18 mouse cellular contexts compared by ENCODE assay signal in the genomic region with DNA sequence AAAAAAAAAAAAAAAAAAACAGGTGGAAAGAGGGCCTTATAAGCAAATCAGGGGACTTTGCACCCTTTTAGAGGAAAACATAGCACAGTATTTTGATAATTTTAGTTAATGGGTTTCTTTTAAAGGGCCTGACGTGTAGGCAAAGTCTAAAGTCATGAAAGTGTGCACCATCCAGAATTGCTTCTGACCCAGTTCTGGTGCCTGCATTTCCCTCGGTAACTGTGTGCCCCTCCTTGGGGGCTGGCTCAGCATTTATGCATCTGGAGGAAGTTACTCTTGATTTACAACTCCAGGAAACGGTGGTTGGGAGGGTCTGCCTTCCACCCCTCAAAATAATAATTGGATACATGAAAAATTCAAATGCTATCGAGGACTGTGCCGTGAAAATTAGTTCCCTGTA. TPM values are rescaled to one million over a fixed set of nuclear protein-coding genes. Genes with fewer than 3 reads are reported as not detected.
A peak's percentile ranks its signal among the peaks of the same experiment; 100 is the strongest.
DNase-seq lines count a peak whose midpoint lies in the region; ATAC-seq lines count a peak whose summit lies in the region.
"Had no signal": no experiment of that assay in that cellular context is flagged by ENCODE, and none has a peak within 500 bp of the region (broad histone marks: within the 10 kb centered on the region; RNA-seq: fewer than 3 reads in every experiment).

No protein-coding gene starts in this region.

- no peak overlapping the region; the same call in 1 of the 2 replicates for H3K4me2 ChIP-seq in kidney, embryonic 16.5 days (replicated peaks; ENCODE audit: low read depth, low read length)
- no peak overlapping the region for H3K4me2 ChIP-seq in intestine, embryonic 16.5 days (ENCODE audit: low read depth, low read length)
- H3K4me2 ChIP-seq: liver, embryonic 11.5 days; midbrain, embryonic 11.5 days had no signal

- no peak overlapping the region for H3K4me3 ChIP-seq in kidney, embryonic 16.5 days (ENCODE audit: low read length)
- no peak overlapping the region for H3K4me3 ChIP-seq in intestine, embryonic 16.5 days (ENCODE audit: low read length)
- no peak overlapping the region for H3K4me3 ChIP-seq in limb, embryonic 10.5 days

- DNase-seq in kidney, adult 11 months, result no peak
- DNase-seq in limb, embryonic 10.5 days (ENCODE audit: low spot score), result no peak
- DNase-seq in right cerebral cortex, postnatal 4 days, result no peak
- no peak for DNase-seq in left cerebral cortex, adult 8-10 months (ENCODE audit: low spot score in 2 of 2)
- DNase-seq: adrenal gland, postnatal 14 days; cerebellum, adult 8-10 months; cerebellum, postnatal 36 days; forebrain, postnatal 0 days; heart, postnatal 4 days; liver, postnatal 0 days had no signal

- H3K36me3 ChIP-seq in kidney, embryonic 16.5 days (ENCODE audit: insufficient read depth, low read length), result no peaks in the 10 kb centered on the region
- H3K36me3 ChIP-seq in intestine, embryonic 16.5 days (ENCODE audit: control insufficient read depth, insufficient read depth, low read length), result no peaks in the 10 kb centered on the region
- H3K36me3 ChIP-seq in limb, embryonic 10.5 days, result no peaks in the 10 kb centered on the region

- H3K4me1 ChIP-seq in kidney, embryonic 16.5 days (ENCODE audit: insufficient read depth, low read length), result peaks cover 12% of the 10 kb centered on the region
- H3K4me1 ChIP-seq in intestine, embryonic 16.5 days (ENCODE audit: control insufficient read depth, insufficient read depth, low read length), result peaks cover 18% of the 10 kb centered on the region
- H3K4me1 ChIP-seq in limb, embryonic 10.5 days, result peaks cover 25% of the 10 kb centered on the region

- no peaks in the 10 kb centered on the region for H3K9me3 ChIP-seq in kidney, embryonic 16.5 days (ENCODE audit: low read length)
- no peaks in the 10 kb centered on the region for H3K9me3 ChIP-seq in intestine, embryonic 16.5 days (ENCODE audit: control insufficient read depth, low read length)
- H3K9me3 ChIP-seq in limb, embryonic 10.5 days (replicated peaks), result no peaks in the 10 kb centered on the region

- H3K9ac ChIP-seq in kidney, embryonic 16.5 days (replicated peaks; ENCODE audit: low read length), result no peak overlapping the region
- no peak overlapping the region for H3K9ac ChIP-seq in intestine, embryonic 16.5 days (ENCODE audit: low read depth, low read length)
- H3K9ac ChIP-seq: forebrain, postnatal 0 days; liver, postnatal 0 days had no signal

- no peak for ATAC-seq in kidney, embryonic 16.5 days (ENCODE audit: low FRiP score, low TSS enrichment)
- peak; percentile 68 for ATAC-seq in intestine, embryonic 16.5 days
- no peak for ATAC-seq in megakaryocyte, adult 5-6 weeks (ENCODE audit: poor library complexity, severe bottlenecking)
- ATAC-seq: activated CD4-positive, CD25-positive, alpha-beta regulatory T cell, adult 4 months; forebrain, postnatal 0 days; hindbrain, embryonic 16.5 days; liver, postnatal 0 days had no signal

- peak overlapping the region; percentile 61; the same call in 1 of the 2 replicates for H3K27ac ChIP-seq in kidney, embryonic 16.5 days (ENCODE audit: low read length)
- H3K27ac ChIP-seq in intestine, embryonic 16.5 days (ENCODE audit: low read length), result peak overlapping the region; percentile 65
- peak overlapping the region; percentile 62 for H3K27ac ChIP-seq in limb, embryonic 10.5 days
- H3K27ac ChIP-seq: macrophage had no signal

- 27% methylated on average over 5 of the region's 5 CpGs for WGBS in kidney, embryonic 16.5 days
- 33% methylated on average over 5 of the region's 5 CpGs for WGBS in intestine, embryonic 16.5 days
- WGBS in limb, embryonic 10.5 days, result 41% methylated on average over 5 of the region's 5 CpGs

- H3K27me3 ChIP-seq in kidney, embryonic 16.5 days (ENCODE audit: insufficient read depth, low read length), result no peaks in the 10 kb centered on the region
- no peaks in the 10 kb centered on the region for H3K27me3 ChIP-seq in intestine, embryonic 16.5 days (replicated peaks; ENCODE audit: control insufficient read depth, insufficient read depth, low read length)
- H3K27me3 ChIP-seq in limb, embryonic 10.5 days (ENCODE audit: low read depth, poor library complexity, severe bottlenecking), result no peaks in the 10 kb centered on the region

RNA-seq across cellular contexts. Expression of a gene that starts 58.0 kb away (rescaled TPM):
- polyA plus RNA-seq in kidney, embryonic 16.5 days (2015; fragmentation: Nextera tagmentation; extraction: Ambion mirVana), result 10.8 and 13.6 TPM in 2 replicates
- 12.9 and 13.5 TPM in 2 replicates for polyA plus RNA-seq in intestine, embryonic 16.5 days (2015; fragmentation: Nextera tagmentation; extraction: Ambion mirVana)
- polyA plus RNA-seq in limb, embryonic 10.5 days (2016; fragmentation: Nextera tagmentation; extraction: Ambion mirVana), result 3.1 and 4.9 TPM in 2 replicates
- total RNA-seq in megakaryocyte, adult 5-6 weeks (2015), result not detected in 2 replicates
- 0.07 TPM in 1 of 2 replicates, not detected in the other for total RNA-seq in megakaryocyte, adult 5-6 weeks (2017)
- 10 to 100 TPM; 25.0 to 29.8 (median 27.0) TPM for total RNA-seq in left cerebral cortex, adult 8-10 months (2022)
- polyA plus RNA-seq: macrophage had no signal
